ENCODE assay signal across 34 mouse cellular contexts in genomic region chr7:140220375-140220774, GRCm38 (mm10). TPM values are rescaled to one million over a fixed set of nuclear protein-coding genes. Genes with fewer than 3 reads are reported as not detected.
"Had no signal": no experiment of that assay in that cellular context is flagged by ENCODE, and none has a peak within 500 bp of the region (broad histone marks: within the 10 kb centered on the region; RNA-seq: fewer than 3 reads in every experiment).

No protein-coding gene starts in this region.

- H3K4me3 ChIP-seq: embryonic facial prominence, embryonic 10.5 days; embryonic facial prominence, embryonic 12.5 days; embryonic facial prominence, embryonic 13.5 days; embryonic facial prominence, embryonic 15.5 days; erythroblast, embryonic 14.5 days; forebrain, embryonic 10.5 days; forebrain, embryonic 12.5 days; forebrain, embryonic 13.5 days; forebrain, embryonic 15.5 days; gastrocnemius, adult 2 months; heart, adult 2 months had no signal

- H3K4me1 ChIP-seq: embryonic facial prominence, embryonic 10.5 days; embryonic facial prominence, embryonic 12.5 days; embryonic facial prominence, embryonic 13.5 days; embryonic facial prominence, embryonic 15.5 days; forebrain, embryonic 10.5 days; forebrain, embryonic 12.5 days; forebrain, embryonic 13.5 days; forebrain, embryonic 15.5 days had no signal

- H3K4me2 ChIP-seq: embryonic facial prominence, embryonic 12.5 days; embryonic facial prominence, embryonic 13.5 days; embryonic facial prominence, embryonic 15.5 days; forebrain, embryonic 12.5 days; forebrain, embryonic 13.5 days; forebrain, embryonic 15.5 days had no signal

- H3K27me3 ChIP-seq: embryonic facial prominence, embryonic 12.5 days; embryonic facial prominence, embryonic 13.5 days; embryonic facial prominence, embryonic 15.5 days; forebrain, embryonic 12.5 days; forebrain, embryonic 13.5 days; forebrain, embryonic 15.5 days had no signal

- H3K36me3 ChIP-seq: embryonic facial prominence, embryonic 10.5 days; embryonic facial prominence, embryonic 12.5 days; embryonic facial prominence, embryonic 13.5 days; embryonic facial prominence, embryonic 15.5 days; forebrain, embryonic 10.5 days; forebrain, embryonic 12.5 days; forebrain, embryonic 15.5 days had no signal

- DNase-seq: cerebellum, adult 2 months; cerebellum, adult 8-10 months; cerebellum, adult 9-10 months; cerebellum, adult 9-11 months; cerebellum, postnatal 10 days; cerebellum, postnatal 14 days; cerebellum, postnatal 25 days; cerebellum, postnatal 36 days; embryo, embryonic 11 days; forebrain, postnatal 0 days; gastrocnemius, adult 2 months; gastrocnemius, postnatal 10 days; gastrocnemius, postnatal 14 days; gastrocnemius, postnatal 25 days; gastrocnemius, postnatal 36 days; heart, adult 18-20 months; heart, adult 2 months had no signal

- H3K9ac ChIP-seq: embryonic facial prominence, embryonic 12.5 days; embryonic facial prominence, embryonic 13.5 days; embryonic facial prominence, embryonic 15.5 days; forebrain, embryonic 12.5 days; forebrain, embryonic 13.5 days; forebrain, embryonic 15.5 days; forebrain, postnatal 0 days had no signal

- ATAC-seq: forebrain, embryonic 13.5 days; forebrain, embryonic 14.5 days; forebrain, embryonic 15.5 days; forebrain, embryonic 16.5 days; forebrain, postnatal 0 days had no signal

- H3K27ac ChIP-seq: embryonic facial prominence, embryonic 10.5 days; embryonic facial prominence, embryonic 12.5 days; embryonic facial prominence, embryonic 13.5 days; embryonic facial prominence, embryonic 15.5 days; forebrain, embryonic 10.5 days; forebrain, embryonic 12.5 days; forebrain, embryonic 13.5 days; forebrain, embryonic 15.5 days; gastrocnemius, adult 2 months; heart, adult 2 months had no signal

- H3K9me3 ChIP-seq: embryonic facial prominence, embryonic 10.5 days; embryonic facial prominence, embryonic 12.5 days; embryonic facial prominence, embryonic 13.5 days; embryonic facial prominence, embryonic 15.5 days; forebrain, embryonic 10.5 days; forebrain, embryonic 12.5 days; forebrain, embryonic 13.5 days; forebrain, embryonic 15.5 days had no signal

RNA-seq across cellular contexts. Expression of gene Cd163l1, which starts 2.3 kb away (rescaled TPM):
- polyA plus RNA-seq: embryonic facial prominence, embryonic 10.5 days; embryonic facial prominence, embryonic 11.5 days; embryonic facial prominence, embryonic 12.5 days; embryonic facial prominence, embryonic 13.5 days; erythroblast, embryonic 14.5 days; forebrain, embryonic 10.5 days; forebrain, embryonic 13.5 days; forebrain, embryonic 14.5 days; forebrain, embryonic 15.5 days; forebrain, embryonic 16.5 days; forebrain, postnatal 0 days had no signal

RNA-seq across cellular contexts. Expression of gene Olfr524, which starts 14.6 kb away (rescaled TPM):
- polyA plus RNA-seq: cerebellum, adult 2 months; cortical plate, adult 2 months; embryonic facial prominence, embryonic 10.5 days; embryonic facial prominence, embryonic 11.5 days; embryonic facial prominence, embryonic 12.5 days; embryonic facial prominence, embryonic 13.5 days; embryonic facial prominence, embryonic 14.5 days; embryonic facial prominence, embryonic 15.5 days; erythroblast, embryonic 14.5 days; forebrain, embryonic 10.5 days; forebrain, embryonic 11.5 days; forebrain, embryonic 12.5 days; forebrain, embryonic 13.5 days; forebrain, embryonic 14.5 days; forebrain, embryonic 15.5 days; forebrain, embryonic 16.5 days; forebrain, postnatal 0 days; frontal cortex, adult 2 months; gonadal fat pad, adult 2 months; heart, adult 2 months had no signal

RNA-seq across cellular contexts. Expression of gene 5830411N06Rik, which starts 26.7 kb away (rescaled TPM):
- polyA plus RNA-seq: cortical plate, adult 2 months; embryonic facial prominence, embryonic 10.5 days; embryonic facial prominence, embryonic 11.5 days; embryonic facial prominence, embryonic 12.5 days; embryonic facial prominence, embryonic 13.5 days; embryonic facial prominence, embryonic 14.5 days; embryonic facial prominence, embryonic 15.5 days; erythroblast, embryonic 14.5 days; forebrain, embryonic 10.5 days; forebrain, embryonic 11.5 days; forebrain, embryonic 12.5 days; forebrain, embryonic 13.5 days; forebrain, embryonic 14.5 days; forebrain, embryonic 15.5 days; forebrain, embryonic 16.5 days; forebrain, postnatal 0 days had no signal

RNA-seq across cellular contexts. Expression of gene Olfr523, which starts 47.4 kb away (rescaled TPM):
- polyA plus RNA-seq: cortical plate, adult 2 months; embryonic facial prominence, embryonic 10.5 days; embryonic facial prominence, embryonic 11.5 days; embryonic facial prominence, embryonic 12.5 days; embryonic facial prominence, embryonic 13.5 days; erythroblast, embryonic 14.5 days; forebrain, embryonic 10.5 days; forebrain, embryonic 11.5 days; forebrain, embryonic 13.5 days; forebrain, embryonic 14.5 days; forebrain, embryonic 15.5 days; forebrain, embryonic 16.5 days; forebrain, postnatal 0 days; gonadal fat pad, adult 2 months; heart, adult 2 months had no signal

RNA-seq across cellular contexts. Expression of gene Olfr522, which starts 55.8 kb away (rescaled TPM):
- polyA plus RNA-seq: cerebellum, adult 2 months; cortical plate, adult 2 months; embryonic facial prominence, embryonic 10.5 days; embryonic facial prominence, embryonic 11.5 days; embryonic facial prominence, embryonic 12.5 days; embryonic facial prominence, embryonic 13.5 days; embryonic facial prominence, embryonic 14.5 days; erythroblast, embryonic 14.5 days; forebrain, embryonic 10.5 days; forebrain, embryonic 11.5 days; forebrain, embryonic 12.5 days; forebrain, embryonic 13.5 days; forebrain, embryonic 14.5 days; forebrain, embryonic 15.5 days; forebrain, embryonic 16.5 days; forebrain, postnatal 0 days; frontal cortex, adult 2 months; gonadal fat pad, adult 2 months; heart, adult 2 months had no signal
